Mouse (Mus musculus): ENCODE measurements around the gene Tmem135.

DNA sequence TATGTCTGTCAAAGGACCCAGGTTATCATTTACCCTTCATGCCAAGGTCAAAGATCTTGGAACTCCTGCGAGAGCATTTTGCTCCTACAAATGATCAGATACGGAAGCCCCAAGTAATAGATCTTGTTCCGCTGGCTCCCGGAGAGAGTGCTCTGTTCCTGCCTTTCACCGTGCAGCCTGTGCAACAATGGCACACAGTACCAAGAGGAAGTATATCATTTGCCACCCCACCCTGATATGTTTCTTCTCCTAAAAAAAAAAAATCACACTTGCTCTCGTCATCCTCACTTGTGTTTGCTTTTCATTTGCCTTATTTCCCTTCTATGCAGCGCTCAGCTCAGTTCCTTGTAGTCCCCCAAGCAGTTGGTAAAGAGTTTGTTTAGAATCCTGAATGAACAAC is 8.1 kb upstream of the Tmem135 start:
- no peak for TF ChIP-seq TAL1 (conservative IDR thresholded peaks at IDR 0.05; ENCODE audit: low read depth, low read length)
- no peak for TF ChIP-seq CTCF (IDR thresholded peaks at IDR 0.05; ENCODE audit: low read depth, low read length)
- TF ChIP-seq GATA1 (IDR thresholded peaks at IDR 0.05; ENCODE audit: borderline replicate concordance, low read length) = no peak
- TF ChIP-seq POLR2AphosphoS5 (IDR thresholded peaks at IDR 0.05; ENCODE audit: insufficient replicate concordance, low read depth, low read length) = no peak

All from G1E (cell line).